Mouse (Mus musculus): ENCODE data around the gene Ppp4r1.

GRCm38 (mm10) chr17:65871641-65872041 is 89.3 kb downstream of the Ppp4r1 start:
- TF ChIP-seq CTCF (IDR thresholded peaks at IDR 0.05; ENCODE audit: low read depth), result no peak
- no peak for TF ChIP-seq EP300 (IDR thresholded peaks at IDR 0.05; ENCODE audit: low read depth)
